Mouse (Mus musculus) embryonic facial prominence, embryonic 11.5 days (tissue): ENCODE results near the gene Zfp93. TPM values are rescaled to one million over a fixed set of nuclear protein-coding genes. Genes with fewer than 3 reads are reported as not detected.

ENCODE experiments used
- ATAC-seq: fragments of 200-750 bp; cut with Nextera tagmentation; replicated peaks from 2 replicates; pipeline ENCODE4 v1.8.0; 2017; ENCODE audit warnings: low read depth; ENCODE audit not compliant: insufficient number of reproducible peaks, low FRiP score, low TSS enrichment
- DNase-seq: peaks from one replicate; pipeline ENCODE4 v3.0.0-alpha.2; 2015; ENCODE audit warnings: low spot score
- H3K27ac ChIP-seq: fragments of 300-500 bp; sonication (generic); replicated peaks from 2 replicates; pipeline ENCODE4 v1.5.1; 2014; ENCODE audit warnings: mild to moderate bottlenecking, low read depth, low read length, control low read depth
- H3K27me3 ChIP-seq: fragments of 300-500 bp; sonication (generic); 2 replicates; pipeline ENCODE4 v1.6.1; 2014; ENCODE audit warnings: mild to moderate bottlenecking, low read length, moderate library complexity, mixed read lengths; ENCODE audit not compliant: control insufficient read depth, insufficient read depth
- H3K36me3 ChIP-seq: fragments of 300-500 bp; sonication (generic); replicated peaks from 2 replicates; pipeline ENCODE4 v1.6.1; 2014; ENCODE audit warnings: low read depth, mild to moderate bottlenecking, low read length, moderate library complexity, mixed read lengths; ENCODE audit not compliant: control insufficient read depth, insufficient read depth
- H3K4me1 ChIP-seq: fragments of 300-500 bp; sonication (generic); 2 replicates; pipeline ENCODE4 v1.6.1; 2014; ENCODE audit warnings: low read length, mixed read lengths; ENCODE audit not compliant: control insufficient read depth, insufficient read depth
- H3K4me2 ChIP-seq: fragments of 300-500 bp; sonication (generic); 2 replicates; pipeline ENCODE4 v1.6.1; 2014; ENCODE audit warnings: low read depth, mild to moderate bottlenecking, control low read depth, low read length, moderate library complexity
- H3K4me3 ChIP-seq: fragments of 300-500 bp; sonication (generic); 2 replicates; pipeline ENCODE4 v1.5.1; 2014; ENCODE audit warnings: low read depth, low read length, control low read depth
- H3K9ac ChIP-seq: fragments of 300-500 bp; sonication (generic); replicated peaks from 2 replicates; pipeline ENCODE4 v1.6.1; 2014; ENCODE audit warnings: mild to moderate bottlenecking, control low read depth, low read length
- H3K9me3 ChIP-seq: fragments of 300-500 bp; sonication (generic); replicated peaks from 2 replicates; pipeline ENCODE4 v1.6.1; 2016; ENCODE audit warnings: mild to moderate bottlenecking, low read length, inconsistent platforms, mixed read lengths; ENCODE audit not compliant: control insufficient read depth
- whole genome bisulfite sequencing: fragments of 180-500 bp; shearing (Covaris S2); extraction: QIAGEN DNeasy Blood & Tissue Kit; methylation state at CpG from one replicate; pipeline ENCODE4 v1.1.7; 2014; 5-methylcytosine and 5-hydroxymethylcytosine counted together
- polyA plus RNA-seq: library from polyadenylated mRNA; unstranded; fragments of >200 nt; fragmentation: Nextera tagmentation; extraction: Ambion mirVana; gene quantifications from 2 replicates; pipeline ENCODE4 v1.2.1, GENCODE M21; 2014

The Zfp93 gene
- polyA plus RNA-seq, 1 experiment from 2014 or later: 9.8 TPM

DNA sequence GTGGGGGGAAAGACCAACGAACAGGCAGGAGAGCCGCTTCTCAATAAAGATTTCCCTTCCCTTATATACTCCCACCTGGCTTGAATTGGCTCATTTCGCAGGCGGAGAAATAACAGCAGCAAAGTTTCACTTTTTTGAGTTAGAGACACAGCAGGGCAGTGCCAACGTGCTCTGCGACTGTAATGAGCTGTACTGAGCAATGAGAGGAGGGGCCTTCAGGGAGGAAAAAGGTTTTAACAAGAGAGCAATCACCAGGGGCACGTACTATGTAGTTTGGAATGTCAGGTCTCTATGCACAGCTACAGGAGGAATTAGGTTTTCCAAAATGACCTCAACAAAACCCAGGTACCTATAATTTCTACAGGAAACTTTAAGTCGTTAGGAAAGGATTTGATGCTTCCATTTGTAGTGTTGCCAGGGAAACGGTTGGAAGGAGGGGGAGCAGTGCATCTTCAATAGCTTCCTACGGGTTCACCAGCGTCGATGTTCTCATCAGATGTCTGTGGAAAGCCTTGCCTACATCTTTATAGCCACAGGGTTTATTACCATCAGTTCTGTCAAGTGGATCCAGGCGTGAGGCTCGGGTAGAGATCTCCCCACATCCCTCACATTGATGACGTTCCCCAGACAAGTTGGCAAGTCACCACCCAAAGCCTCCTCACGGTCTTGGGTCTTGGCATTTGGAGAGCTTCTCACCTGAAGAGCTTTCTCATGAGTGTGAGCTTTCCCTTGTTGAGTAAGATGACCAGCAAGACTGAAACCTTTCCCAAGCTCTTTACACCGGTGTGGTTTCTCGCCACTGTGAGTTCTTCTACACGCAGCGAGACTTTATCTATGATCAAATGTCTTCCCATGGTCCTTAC is 56.3 kb downstream of the Zfp93 start:
- H3K9me3 ChIP-seq: no peaks in the 10 kb centered on the region
- no peaks in the 10 kb centered on the region for H3K4me1 ChIP-seq
- no peak for ATAC-seq
- H3K27me3 ChIP-seq: no peaks in the 10 kb centered on the region
- no peaks in the 10 kb centered on the region; the same call in 1 of the 2 replicates for H3K36me3 ChIP-seq
- no peak overlapping the region for H3K27ac ChIP-seq
- H3K4me3 ChIP-seq: peak overlapping the region; percentile 24
- H3K4me2 ChIP-seq: peak overlapping the region; percentile 30
- H3K9ac ChIP-seq: peak overlapping the region; percentile 43
- DNase-seq: no peak
- WGBS: 44% methylated on average over 20 of the region's 20 CpGs

Other genes with a start within 250 kb of the Zfp93 start
- gene Vmn1r183, start 217.2 kb upstream of the Zfp93 start, polyA plus RNA-seq: not detected in 2 replicates
- 32.5 and 32.7 TPM in 2 replicates for gene Zfp180, start 188.5 kb upstream of the Zfp93 start, polyA plus RNA-seq
- 4.3 and 4.4 TPM in 2 replicates for gene Zfp112, start 158.1 kb upstream of the Zfp93 start, polyA plus RNA-seq
- gene Zfp235, start 136.3 kb upstream of the Zfp93 start, polyA plus RNA-seq: 16.7 and 17.3 TPM in 2 replicates
- gene Zfp114, start 95.4 kb upstream of the Zfp93 start, polyA plus RNA-seq: 3.7 TPM in 2 replicates
- gene Zfp111, start 59.0 kb upstream of the Zfp93 start, polyA plus RNA-seq: 12.2 and 13.8 TPM in 2 replicates
- gene Zfp109, start 32.9 kb upstream of the Zfp93 start, polyA plus RNA-seq: 5.1 and 5.7 TPM in 2 replicates
- 3.8 and 4.0 TPM in 2 replicates for gene Zfp108, start 15.6 kb upstream of the Zfp93 start, polyA plus RNA-seq
- gene Zfp61, start 30.8 kb downstream of the Zfp93 start, polyA plus RNA-seq: 48.0 and 58.8 TPM in 2 replicates
- 10.7 and 15.2 TPM in 2 replicates for gene Zfp94, start 46.2 kb downstream of the Zfp93 start, polyA plus RNA-seq
- gene Tescl, start 63.5 kb downstream of the Zfp93 start, polyA plus RNA-seq: not detected in 2 replicates
- not detected in 2 replicates for gene Lypd5, start 78.8 kb downstream of the Zfp93 start, polyA plus RNA-seq
- 2.2 and 2.3 TPM in 2 replicates for gene Kcnn4, start 99.8 kb downstream of the Zfp93 start, polyA plus RNA-seq
- 13.8 and 18.6 TPM in 2 replicates for gene Smg9, start 129.2 kb downstream of the Zfp93 start, polyA plus RNA-seq
- not detected in 2 replicates for gene Irgc1, start 181.9 kb downstream of the Zfp93 start, polyA plus RNA-seq
- 1.1 and 2.1 TPM in 2 replicates for gene Plaur, start 192.1 kb downstream of the Zfp93 start, polyA plus RNA-seq
- gene Cadm4, start 211.6 kb downstream of the Zfp93 start, polyA plus RNA-seq: 1.9 and 3.6 TPM in 2 replicates
- 52.5 and 58.0 TPM in 2 replicates for gene Zfp428, start 236.6 kb downstream of the Zfp93 start, polyA plus RNA-seq
- gene AC161166.1, start 242.0 kb downstream of the Zfp93 start, polyA plus RNA-seq: 0.25 and 0.32 TPM in 2 replicates